Mouse (Mus musculus): Measurements from ENCODE around the gene Bcl2.

Bcl2 gene

GRCm38 (mm10) chr1:106664978-106665377 is 49.1 kb downstream of the Bcl2 start:
- DNase-seq (ENCODE audit: low spot score in 2 of 2) = no peak

- DNase-seq (ENCODE audit: low spot score in 2 of 2) = no peak
These were observed 51.6 kb downstream of the Bcl2 start for GRCm38 (mm10) chr1:106662486-106662885.

GRCm38 (mm10) chr1:106658293-106658847 is 55.7 kb downstream of the Bcl2 start:
- DNase-seq (ENCODE audit: low spot score in 2 of 2) = no peak

- DNase-seq (ENCODE audit: low spot score in 2 of 2) = no peak
These were observed 57.8 kb downstream of the Bcl2 start for GRCm38 (mm10) chr1:106656207-106656738.

GRCm38 (mm10) chr1:106654254-106654653 is 59.8 kb downstream of the Bcl2 start:
- DNase-seq (ENCODE audit: low spot score in 2 of 2) = no peak

- DNase-seq (ENCODE audit: low spot score in 2 of 2) = no peak
These were observed 60.6 kb downstream of the Bcl2 start for GRCm38 (mm10) chr1:106653441-106653860.

- no peak for DNase-seq (ENCODE audit: low spot score in 2 of 2)
These were observed 62.9 kb downstream of the Bcl2 start for GRCm38 (mm10) chr1:106651211-106651610.

GRCm38 (mm10) chr1:106650427-106650826 is 63.6 kb downstream of the Bcl2 start:
- no peak for DNase-seq (ENCODE audit: low spot score in 2 of 2)

GRCm38 (mm10) chr1:106647336-106647735 is 66.7 kb downstream of the Bcl2 start:
- DNase-seq (ENCODE audit: low spot score in 2 of 2) = no peak

GRCm38 (mm10) chr1:106644566-106644965 is 69.5 kb downstream of the Bcl2 start:
- no peak for DNase-seq (ENCODE audit: low spot score in 2 of 2)

GRCm38 (mm10) chr1:106643527-106643926 is 70.5 kb downstream of the Bcl2 start:
- no peak for DNase-seq (ENCODE audit: low spot score in 2 of 2)

GRCm38 (mm10) chr1:106640577-106640976 is 73.5 kb downstream of the Bcl2 start:
- no peak for DNase-seq (ENCODE audit: low spot score in 2 of 2)

- DNase-seq (ENCODE audit: low spot score in 2 of 2) = no peak
These were observed 76.4 kb downstream of the Bcl2 start for GRCm38 (mm10) chr1:106637705-106638104.

- DNase-seq (ENCODE audit: low spot score in 2 of 2) = no peak
These were observed 77.4 kb downstream of the Bcl2 start for GRCm38 (mm10) chr1:106636714-106637113.

GRCm38 (mm10) chr1:106633207-106633606 is 80.9 kb downstream of the Bcl2 start:
- no peak for DNase-seq (ENCODE audit: low spot score in 2 of 2)

GRCm38 (mm10) chr1:106631869-106632463 is 82.1 kb downstream of the Bcl2 start:
- no peak for DNase-seq (ENCODE audit: low spot score in 2 of 2)

GRCm38 (mm10) chr1:106630973-106631372 is 83.1 kb downstream of the Bcl2 start:
- DNase-seq (ENCODE audit: low spot score in 2 of 2) = no peak

GRCm38 (mm10) chr1:106629931-106630682 is 84.0 kb downstream of the Bcl2 start:
- no peak for DNase-seq (ENCODE audit: low spot score in 2 of 2)

GRCm38 (mm10) chr1:106629470-106629830 is 84.6 kb downstream of the Bcl2 start:
- DNase-seq (ENCODE audit: low spot score in 2 of 2) = no peak

- no peak for DNase-seq (ENCODE audit: low spot score in 2 of 2)
These were observed 85.2 kb downstream of the Bcl2 start for GRCm38 (mm10) chr1:106628718-106629469.

GRCm38 (mm10) chr1:106628279-106628678 is 85.8 kb downstream of the Bcl2 start:
- DNase-seq (ENCODE audit: low spot score in 2 of 2) = no peak

- no peak for DNase-seq (ENCODE audit: low spot score in 2 of 2)
These were observed 86.8 kb downstream of the Bcl2 start for GRCm38 (mm10) chr1:106627241-106627640.

Measured in right cerebral cortex, postnatal 36 days (tissue).